Mouse (Mus musculus) R1 (cell line): Measurements from ENCODE around the gene E330021D16Rik.
"Not testable (repeated sequence)": the region's sequence is repeated elsewhere in the genome, so short reads cannot be mapped to it uniquely, and the experiment has no call there.

Experiments used
- DNase-seq: peaks from one replicate; pipeline ENCODE4 v3.0.0-alpha.2; 2018; ENCODE audit warnings: low read depth, low spot score

The E330021D16Rik gene

DNA sequence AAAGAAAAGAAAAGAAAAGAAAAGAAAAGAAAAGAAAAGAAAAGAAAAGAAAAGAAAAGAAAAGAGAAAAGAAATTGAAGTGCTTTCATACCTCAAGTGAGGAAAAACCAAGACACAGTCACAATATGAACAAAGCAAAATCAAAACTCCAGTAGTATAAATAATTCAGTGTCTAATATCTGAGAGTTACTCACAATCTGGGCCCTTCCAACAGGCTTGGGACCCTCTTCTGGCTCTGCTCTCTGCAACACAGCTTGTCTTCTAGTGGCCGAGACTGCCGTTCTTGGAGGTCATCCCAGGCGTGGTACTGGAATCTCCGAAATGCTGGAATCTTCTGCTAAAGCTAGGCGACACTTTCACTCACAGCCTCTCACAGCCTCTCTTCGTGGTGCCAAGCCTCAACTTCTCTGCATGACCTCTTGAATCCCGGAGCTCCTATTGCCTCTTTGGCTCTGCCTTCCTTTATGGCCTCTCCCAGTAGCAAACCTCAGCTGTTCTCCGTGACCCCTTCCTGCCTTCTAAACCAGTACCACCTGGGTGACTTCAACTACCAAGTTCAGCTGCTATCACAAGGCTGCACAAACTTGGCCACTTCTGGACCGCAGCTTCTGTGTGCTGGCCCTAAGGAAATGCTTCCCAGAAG, at the start of gene E330021D16Rik:
Gene E330021D16Rik (minus strand): TSS at position 437 of the 643 bp plus-strand sequence.
- DNase-seq, result no peak

DNA sequence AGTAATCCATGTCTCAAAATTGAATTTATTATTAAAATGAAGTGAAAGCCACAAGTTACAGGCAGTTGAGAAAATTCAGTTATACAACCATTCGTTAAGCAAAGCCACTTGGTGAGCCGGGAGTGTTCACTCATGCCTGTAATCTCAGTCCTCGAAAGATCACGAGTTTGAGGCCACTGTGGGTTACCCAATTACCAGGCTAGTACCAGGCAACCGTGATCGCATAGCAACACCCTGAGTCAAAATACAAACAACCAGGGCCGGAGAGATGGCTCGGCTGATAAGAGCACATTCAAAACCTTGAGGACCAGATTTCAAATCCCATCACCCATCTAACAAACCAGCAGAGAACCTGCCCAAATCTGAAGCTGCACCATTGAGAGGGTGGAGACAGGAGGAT, 49.7 kb upstream of the E330021D16Rik start:
- no peak for DNase-seq

DNA sequence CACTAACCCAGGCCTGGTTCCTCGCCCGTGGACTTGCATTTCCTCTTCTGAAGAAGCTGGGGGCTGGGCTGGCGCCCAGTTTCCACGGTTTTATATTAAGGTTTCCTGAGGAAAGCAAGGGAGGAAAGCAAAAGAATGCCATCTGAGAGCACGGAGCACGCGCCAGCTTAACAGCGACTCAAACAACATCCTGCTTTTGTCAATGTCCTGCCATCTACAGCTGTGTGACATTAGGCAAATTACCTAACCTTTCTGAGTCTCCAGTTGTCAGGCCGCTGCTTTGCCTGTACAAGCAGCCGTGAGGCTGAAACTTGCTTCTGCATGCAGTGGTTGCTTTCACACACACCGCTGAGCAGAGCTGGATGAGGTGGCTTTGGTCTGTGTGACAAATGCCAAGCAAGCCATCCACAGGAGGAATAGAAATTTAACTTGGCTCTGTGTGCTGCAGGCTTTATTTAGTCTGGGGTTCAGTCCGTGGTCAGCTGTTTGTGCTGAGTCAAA, 48.8 kb upstream of the E330021D16Rik start:
- no peak for DNase-seq

DNA sequence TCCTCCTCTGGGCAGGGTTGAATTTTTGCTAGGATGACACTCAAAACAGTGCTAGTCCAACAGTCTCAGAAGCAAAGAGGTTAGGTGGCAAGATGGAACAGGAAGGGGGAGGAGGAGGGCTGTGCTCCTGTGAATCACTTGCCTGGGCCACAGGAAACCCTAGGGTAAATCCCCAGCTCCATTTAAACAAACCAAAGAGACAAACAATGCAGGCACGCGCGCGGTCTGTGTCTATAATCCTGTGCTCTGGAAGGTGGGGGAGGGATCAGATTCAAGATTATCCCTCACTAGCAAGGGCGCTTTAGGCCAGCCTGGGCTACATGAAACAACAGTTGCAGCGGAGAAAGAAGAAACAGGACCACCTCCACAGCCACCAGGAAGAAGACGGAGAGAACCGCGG, 48.1 kb upstream of the E330021D16Rik start:
- peak; percentile 65 for DNase-seq

DNA sequence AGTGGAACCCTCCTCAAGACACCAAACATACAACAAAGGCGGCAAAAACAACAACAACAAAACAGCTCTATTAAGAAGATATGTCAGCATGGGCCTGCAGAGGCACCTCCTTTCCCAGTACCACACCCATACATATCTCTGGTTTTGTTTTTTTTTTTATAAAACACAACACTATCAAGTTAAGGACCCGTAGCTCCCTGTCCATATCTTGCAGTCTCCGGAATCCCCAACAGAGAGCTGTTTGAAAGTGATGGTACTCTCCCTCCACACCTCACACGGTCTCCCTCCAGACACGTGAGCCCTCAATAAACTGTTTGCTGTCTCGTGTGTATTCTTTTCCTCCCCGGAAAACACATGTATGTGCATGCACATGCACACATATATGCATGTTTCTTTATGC, 43.8 kb upstream of the E330021D16Rik start:
- DNase-seq, result no peak

DNA sequence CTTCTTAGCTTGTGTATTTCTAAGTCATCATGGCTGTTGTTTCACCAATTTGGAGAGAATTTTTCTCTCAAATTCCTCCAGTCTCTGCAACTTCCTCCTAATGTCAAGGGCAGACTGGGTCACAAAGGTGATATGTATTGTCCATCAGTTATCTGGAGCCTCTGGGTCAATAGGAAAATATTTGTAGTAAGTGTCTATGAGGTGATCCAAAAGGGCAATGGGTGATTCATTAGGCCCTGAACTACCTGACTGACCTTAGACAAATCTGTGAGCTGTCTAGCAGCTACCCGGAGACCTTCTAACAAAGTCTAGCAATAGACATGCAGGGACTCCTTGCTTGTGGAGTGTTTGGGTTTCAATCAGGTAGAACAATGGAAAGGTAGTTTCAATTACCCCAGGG, 40.9 kb upstream of the E330021D16Rik start:
- no peak for DNase-seq

DNA sequence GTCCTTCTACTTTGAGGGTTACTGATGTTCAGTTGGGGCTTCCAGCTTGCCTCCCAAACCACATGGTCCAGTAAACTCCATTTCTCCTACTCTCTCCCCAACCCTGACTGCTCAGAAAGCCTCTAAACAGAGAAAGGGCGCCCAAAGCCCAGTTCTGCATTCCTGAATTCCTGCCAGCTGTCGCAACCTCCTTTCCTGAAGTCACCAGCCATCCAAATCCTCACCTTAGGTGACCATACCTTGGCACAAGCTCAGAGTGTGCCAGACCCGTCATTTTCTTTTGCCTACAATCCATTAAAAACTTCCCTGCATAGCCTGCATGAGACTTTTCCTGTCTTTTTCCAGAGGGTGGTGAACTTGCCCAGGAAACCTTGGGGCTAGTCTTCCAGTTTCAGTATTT, 40.3 kb upstream of the E330021D16Rik start:
- DNase-seq, result no peak

DNA sequence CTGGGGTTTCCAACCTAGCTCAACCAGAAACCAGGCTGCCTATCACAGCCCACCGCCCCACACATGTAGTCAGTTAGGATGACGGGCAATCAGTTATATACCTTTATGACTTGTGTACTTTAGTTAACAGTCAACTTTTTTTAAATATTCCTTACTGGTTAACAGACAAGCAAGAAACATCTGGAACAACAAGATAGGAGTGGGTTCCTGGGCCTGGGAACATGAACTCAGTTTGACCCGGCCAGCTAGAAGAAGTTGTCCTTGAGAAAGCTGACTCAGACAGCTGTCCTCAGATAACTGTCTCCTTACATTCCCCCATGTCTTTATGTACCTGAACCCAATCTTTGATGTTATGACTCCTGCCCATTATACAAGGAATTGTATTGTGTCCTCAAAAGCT, 37.3 kb upstream of the E330021D16Rik start:
- DNase-seq, result no peak

DNA sequence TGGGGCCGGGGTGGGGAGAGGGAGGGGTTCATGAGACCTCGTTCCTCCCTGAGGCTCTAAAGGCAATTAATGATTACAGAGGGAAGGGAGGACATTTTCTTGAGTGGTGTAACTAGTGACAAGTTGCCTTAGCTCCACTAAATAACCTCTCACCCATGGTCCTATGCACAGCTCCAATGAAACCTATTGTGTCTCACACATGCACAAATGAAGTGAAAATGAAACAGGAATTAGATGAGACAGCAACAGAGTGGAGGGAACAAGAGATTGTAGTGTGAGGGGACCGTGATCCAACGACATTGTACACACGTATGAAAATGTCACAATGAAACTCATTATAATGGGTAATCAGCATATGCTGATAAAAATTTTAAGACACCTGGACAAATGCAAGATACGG, 35.5 kb upstream of the E330021D16Rik start:
- no peak for DNase-seq

DNA sequence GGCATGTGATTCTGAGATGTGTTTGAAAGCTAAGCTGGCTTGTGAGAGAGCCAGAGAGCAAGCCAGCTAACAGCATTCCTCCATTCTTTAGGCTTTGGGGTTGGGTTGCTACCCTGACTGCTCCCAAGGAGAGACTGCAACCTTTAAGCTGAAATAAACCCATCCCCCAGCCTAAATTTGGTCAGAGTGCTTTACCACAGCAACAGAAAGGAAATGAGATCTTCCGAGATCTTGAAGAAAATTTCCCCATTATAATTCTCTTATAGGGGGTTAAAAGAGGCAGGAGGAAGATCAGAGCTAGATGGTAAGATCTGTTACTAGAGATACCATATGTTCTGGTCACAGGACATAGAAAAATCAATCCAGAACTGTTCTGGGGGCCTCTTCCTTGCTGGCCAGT, 34.6 kb upstream of the E330021D16Rik start:
- DNase-seq, result no peak

DNA sequence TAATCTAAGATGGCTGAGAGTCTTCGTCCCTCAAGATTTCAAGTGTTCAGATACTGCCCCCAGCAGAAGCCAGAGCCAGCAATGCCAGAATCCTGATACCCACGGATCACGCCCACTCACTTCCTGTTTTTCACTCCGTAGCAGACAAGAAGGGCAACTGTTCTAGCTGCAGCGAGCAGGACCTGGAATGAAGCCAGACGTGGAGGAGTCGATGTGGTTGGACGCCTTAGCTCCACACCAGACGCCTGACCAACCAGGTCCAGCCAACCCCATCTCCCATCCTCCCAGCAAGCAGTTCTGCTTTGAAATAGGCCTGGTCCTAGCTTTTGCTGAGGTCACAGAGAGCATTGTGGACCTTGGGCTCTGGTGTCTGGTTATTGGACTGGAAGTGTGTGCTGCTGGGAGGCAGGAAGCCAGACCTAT, 33.9 kb upstream of the E330021D16Rik start:
- peak; percentile 33 for DNase-seq

DNA sequence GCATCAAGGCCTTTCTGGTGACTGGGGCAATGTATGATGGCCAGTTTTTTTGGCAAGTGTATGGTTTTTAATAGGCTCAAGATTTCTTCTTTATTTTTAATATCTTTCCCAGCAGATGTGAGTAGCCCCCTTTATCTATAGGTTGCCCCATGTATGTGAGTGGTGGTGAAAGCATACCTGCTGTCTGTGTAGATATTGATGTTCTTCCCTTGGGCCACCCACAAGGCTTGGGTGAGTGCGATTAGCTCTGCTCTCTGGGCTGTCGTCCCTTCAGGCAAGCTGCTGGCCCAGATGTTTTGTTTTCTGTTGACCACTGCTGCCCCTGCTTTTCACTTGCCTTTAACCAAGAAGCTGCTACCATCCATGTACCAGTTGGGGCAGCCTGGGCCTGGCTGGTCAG, 23.8 kb upstream of the E330021D16Rik start:
- not testable (repeated sequence) for DNase-seq

DNA sequence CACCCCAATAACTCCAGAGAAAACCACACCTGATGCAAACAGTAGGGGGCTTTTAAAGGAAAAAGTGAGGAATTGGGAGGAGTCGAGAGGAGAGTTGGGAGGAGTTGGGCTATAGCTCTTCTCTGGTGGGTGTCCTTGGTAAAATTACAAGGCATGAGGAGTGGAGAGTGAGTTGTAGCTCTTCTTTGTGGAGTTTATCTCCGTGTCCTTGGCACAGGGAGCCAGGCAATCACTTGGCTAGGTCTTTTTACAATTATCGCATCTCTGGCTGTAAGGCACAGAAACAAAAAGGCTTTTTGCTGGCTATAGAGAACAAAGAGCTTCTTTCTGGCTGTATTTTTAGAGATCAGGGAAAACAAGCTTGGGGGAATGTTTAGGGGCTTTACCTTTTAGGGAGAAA, 20.8 kb upstream of the E330021D16Rik start:
- not testable (repeated sequence) for DNase-seq

DNA sequence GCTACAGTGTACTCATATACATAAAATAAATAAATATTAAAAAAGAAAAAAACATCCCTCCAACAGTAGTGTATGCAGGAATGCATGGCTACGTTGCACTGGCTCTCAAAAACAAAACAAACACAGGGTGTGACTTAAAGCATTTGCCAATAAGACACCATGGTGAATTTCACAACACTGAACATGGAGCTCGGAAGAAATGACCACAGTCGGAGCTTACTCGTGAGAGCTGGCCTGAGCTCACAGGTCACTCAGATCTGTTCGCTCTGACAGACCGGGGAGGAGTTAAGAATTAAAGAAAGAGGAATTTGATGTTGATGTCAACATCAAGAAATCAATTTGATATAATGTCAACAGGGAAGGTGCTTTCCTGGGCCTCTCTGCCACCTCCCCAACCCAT, 18.2 kb upstream of the E330021D16Rik start:
- no peak for DNase-seq

DNA sequence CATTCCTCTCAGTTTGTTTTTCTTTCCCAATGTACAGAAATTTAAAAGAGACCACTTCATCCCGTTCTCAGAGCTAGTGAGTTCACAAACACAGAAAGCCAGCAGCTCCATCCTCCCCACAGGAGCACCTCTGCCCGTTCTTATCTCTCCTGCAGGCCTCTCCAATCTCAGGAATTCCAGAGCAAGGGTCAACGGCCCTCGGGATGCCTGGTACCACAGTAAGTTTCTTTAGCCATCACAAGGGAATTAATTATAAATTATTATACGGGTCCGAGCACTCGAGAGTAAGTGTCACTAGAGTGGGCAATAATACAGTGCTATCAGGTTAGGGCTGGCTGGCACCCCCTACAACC, 16.5 kb upstream of the E330021D16Rik start:
- DNase-seq, result no peak

DNA sequence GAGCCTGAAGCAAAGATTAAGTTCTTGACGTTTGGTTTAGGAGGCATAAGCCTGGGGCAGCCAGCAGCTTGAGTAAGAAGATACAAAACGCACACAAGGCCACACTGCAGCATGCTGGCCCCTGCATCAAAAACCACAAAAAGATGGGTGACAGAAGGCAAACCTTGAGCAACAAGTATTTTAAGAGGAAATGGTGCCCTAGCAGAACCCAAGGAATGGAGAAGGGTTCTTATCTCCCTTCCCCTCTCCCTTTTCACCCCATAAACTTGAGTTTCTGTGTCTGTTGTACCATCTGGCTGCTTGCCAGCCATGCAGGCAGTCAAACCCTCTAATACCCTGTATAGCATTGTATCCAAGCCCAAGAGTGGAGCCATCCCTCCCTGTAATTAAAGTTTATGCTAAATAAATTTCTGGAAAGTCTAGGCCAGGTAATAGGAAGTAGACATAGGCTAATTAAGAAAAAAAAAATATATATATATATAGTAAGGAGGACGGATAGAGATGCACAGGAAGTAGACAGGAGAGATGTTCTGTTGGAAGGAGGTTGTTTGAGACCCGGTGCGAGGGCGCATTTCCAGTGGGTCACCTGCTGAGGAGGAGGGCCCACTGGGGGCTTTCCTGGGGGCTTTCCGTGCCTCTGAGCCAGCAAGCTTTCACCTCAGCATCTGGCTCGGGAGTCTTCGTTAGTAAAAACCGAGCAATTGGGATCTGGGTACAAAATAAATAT, 16.0 kb upstream of the E330021D16Rik start:
- no peak for DNase-seq

DNA sequence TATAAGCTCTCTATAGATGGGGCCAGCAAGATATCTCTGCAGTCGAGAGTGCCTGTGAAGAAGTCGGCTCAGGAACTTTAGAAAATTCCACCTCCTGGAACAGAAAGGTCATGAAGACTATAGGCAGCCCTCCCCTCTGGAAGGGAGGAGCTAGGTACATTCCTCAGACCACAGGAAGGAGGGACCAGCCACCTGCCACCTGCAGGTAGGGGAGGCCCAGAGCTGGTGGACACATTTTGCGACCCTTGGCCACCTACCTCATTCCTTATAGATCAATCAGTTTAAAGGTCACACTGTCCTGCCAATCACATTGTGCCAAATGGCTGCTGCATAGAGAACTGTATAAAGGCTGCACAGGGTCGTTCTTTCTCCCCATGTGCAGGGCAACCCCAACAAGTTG, 14.1 kb upstream of the E330021D16Rik start:
- DNase-seq, result peak; percentile 76

DNA sequence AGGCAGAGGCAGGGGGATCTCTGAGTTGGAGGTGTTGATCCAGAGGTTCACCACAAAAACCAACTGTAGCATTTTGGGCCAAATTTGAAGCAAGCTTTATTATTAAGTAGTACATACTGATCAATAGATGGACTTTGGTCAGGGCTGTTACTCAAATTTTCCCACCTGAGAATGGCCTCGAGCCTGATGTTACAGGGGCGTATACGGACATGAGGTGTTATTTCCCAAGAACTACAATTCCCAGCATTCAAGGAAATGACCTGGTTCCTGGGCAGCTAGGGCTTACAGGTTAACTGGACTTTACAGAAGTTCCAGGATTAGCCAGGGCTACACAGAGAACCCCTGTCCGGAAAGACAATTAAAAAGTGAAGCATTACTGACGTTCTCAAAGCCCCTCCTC, 13.0 kb upstream of the E330021D16Rik start:
- DNase-seq, result no peak

DNA sequence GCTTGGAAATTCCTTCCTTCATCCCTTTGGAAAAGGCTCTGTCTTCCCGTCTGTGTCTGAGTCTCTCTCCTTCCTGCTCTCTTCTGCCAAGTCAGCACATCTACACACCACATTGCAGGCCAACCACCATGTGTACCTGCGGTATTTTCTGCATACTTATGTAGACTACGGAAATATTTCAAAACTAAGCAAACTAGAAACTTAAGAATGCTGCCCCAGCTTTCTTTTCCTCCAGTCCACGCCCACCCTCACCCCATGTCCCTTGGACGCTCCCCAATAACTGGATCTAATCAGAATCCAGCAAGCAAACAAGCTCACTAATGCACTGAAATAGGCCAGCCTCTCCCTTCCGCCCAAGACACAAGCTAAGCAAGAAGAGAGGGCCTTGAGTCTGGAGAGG, 11.9 kb upstream of the E330021D16Rik start:
- DNase-seq, result no peak

DNA sequence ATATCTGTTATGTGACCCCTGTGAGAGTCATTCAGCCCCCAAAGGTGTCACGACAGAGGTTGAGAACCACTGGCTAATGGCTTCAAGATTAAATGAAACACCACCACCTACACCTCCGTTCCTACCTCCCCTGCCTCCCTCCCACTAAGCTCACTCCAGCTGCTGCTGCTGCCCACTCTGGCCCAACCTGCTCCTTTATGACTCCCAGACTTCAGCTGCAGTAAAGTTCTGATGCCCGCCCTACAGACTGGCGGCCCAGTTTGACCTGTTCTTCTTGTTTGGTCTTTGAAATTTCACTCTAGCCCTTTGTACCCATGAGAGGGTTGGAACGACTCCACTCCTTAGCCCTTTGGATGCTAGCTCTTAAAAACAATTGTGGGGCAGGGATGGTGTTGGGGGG, 10.6 kb upstream of the E330021D16Rik start:
- DNase-seq, result no peak

DNA sequence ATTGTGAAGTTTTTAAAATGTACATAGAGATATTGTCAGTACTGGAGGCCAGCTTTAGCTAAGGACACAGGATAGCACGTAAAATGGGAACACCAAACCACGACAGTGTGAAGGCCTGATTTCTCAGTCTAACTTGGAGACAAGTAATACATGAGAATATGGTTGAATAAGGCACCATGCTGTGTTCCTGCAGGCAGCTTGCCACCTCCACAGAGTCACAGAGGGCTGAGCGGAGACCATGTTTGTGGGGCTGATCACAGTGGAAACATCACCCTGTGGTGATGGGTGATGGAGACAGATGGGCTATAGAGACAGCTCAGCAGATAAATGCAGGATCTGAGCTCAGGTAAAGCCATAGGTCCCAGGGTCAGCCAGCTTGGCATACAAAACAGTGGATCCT, 8.8 kb upstream of the E330021D16Rik start:
- DNase-seq, result no peak

DNA sequence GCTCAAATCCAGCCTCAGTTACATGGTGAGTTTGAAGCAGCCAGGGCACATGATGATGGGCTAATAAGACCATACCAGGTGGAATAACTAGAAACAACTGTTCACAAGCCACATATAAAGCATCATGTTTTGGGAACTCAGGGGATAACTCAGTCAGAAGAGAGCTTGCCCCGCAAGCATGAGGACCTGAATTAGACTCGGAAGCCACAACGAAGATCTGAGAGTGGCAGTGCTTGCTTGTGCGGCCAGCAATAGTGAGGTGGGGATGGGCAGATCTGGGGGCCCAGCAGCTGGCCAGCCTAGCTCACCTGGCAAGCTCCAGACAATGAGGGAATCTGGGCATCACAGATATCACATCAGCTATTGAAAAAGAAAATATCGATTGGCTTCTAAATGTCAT, 7.8 kb upstream of the E330021D16Rik start:
- DNase-seq, result no peak

DNA sequence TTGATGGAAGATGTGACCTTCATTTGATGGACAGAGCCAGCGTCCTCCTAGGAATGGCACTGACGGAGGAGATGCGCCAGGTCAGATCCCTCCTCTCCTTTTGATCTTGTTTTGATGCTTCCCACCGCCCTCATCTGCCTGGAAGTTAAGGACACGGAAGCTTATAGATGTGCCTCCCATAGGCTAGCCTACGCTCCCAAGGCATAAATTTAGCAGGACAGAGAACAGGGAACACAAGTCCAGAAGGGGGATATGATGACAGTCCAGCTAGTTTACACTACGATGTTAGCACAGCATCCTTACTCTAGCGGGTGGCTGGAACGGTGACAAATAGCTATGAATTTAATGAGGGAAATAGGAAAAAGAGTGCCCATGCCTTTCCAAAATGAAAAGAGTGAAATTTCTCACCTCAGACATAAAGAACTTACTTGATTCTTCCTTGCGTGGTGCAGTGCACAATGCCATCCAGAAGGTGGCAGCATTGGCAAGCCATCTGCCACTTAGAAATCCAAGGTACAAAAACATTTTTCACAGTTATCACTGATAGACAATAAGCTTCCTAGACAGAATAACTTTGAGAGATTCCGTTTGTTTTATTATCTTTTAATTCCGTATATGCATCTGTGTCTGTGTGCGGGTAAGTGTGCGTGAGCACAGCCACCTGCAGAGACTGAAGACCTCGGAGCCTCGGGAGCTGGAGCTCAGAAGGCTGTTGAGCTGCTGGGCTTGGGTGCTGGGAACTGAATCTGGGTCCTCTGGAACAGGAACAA, 6.9 kb upstream of the E330021D16Rik start:
- DNase-seq, result peak; percentile 66
